Mouse (Mus musculus) spleen, adult 2 months (tissue): ENCODE measurements around the gene Xrn1.

Experiments
- CTCF ChIP-seq: fragments of 200-500 bp; IDR thresholded peaks from 2 replicates; pipeline ENCODE4 v1.5.1; 2011; ENCODE audit warnings: mild to moderate bottlenecking, inconsistent platforms; ENCODE audit not compliant: insufficient read depth, insufficient read length, insufficient replicate concordance; ENCODE audit errors: extremely low read depth
- POLR2A ChIP-seq: fragments of 200-500 bp; IDR thresholded peaks from 2 replicates; pipeline ENCODE4 v1.6.1; 2011; ENCODE audit warnings: low read depth, low read length, inconsistent platforms

- no peak for TF ChIP-seq CTCF
- no peak for TF ChIP-seq POLR2A
Observed at GRCm38 (mm10) chr9:96027913-96028312, 73.4 kb downstream of the Xrn1 start.
